Mouse (Mus musculus): ENCODE measurements around the gene 2610318N02Rik. TPM values are rescaled to one million over a fixed set of nuclear protein-coding genes. Genes with fewer than 3 reads are reported as not detected.

Gene 2610318N02Rik
- polyA plus RNA-seq, 1 experiment from 2014 or later = 174 TPM

- no peak for DNase-seq (ENCODE audit: low spot score)
- peaks cover 17% of the 10 kb centered on the region for H3K36me3 ChIP-seq (ENCODE audit: control insufficient read depth, insufficient read depth, low read length)
- 94% methylated on average over 7 of the region's 7 CpGs for WGBS
These were observed 52.0 kb downstream of the 2610318N02Rik start for GRCm38 (mm10) chr16:17073000-17073399.

GRCm38 (mm10) chr16:17070716-17071115 lies 54.3 kb downstream of the 2610318N02Rik start:
- peak overlapping the region; percentile 35; the same call in 1 of the 2 replicates for H3K9ac ChIP-seq (ENCODE audit: low read length)
- H3K27me3 ChIP-seq (ENCODE audit: control insufficient read depth, insufficient read depth, low read length) = no peaks in the 10 kb centered on the region
- peaks cover 12% of the 10 kb centered on the region; the same call in 1 of the 2 replicates for H3K36me3 ChIP-seq (ENCODE audit: control insufficient read depth, insufficient read depth, low read length)
- ATAC-seq (ENCODE audit: insufficient number of reproducible peaks, low FRiP score, low TSS enrichment, low read depth) (no peak), DNase-seq (ENCODE audit: low spot score) (no peak)
- peaks cover 4% of the 10 kb centered on the region; the same call in 1 of the 2 replicates for H3K4me1 ChIP-seq (ENCODE audit: control insufficient read depth, insufficient read depth, low read length)
- peak overlapping the region; percentile 60 for H3K4me2 ChIP-seq (ENCODE audit: low read depth, severe bottlenecking)
- H3K9me3 ChIP-seq (ENCODE audit: control insufficient read depth, low read length) = peaks cover 7% of the 10 kb centered on the region; the same call in 1 of the 2 replicates
- WGBS = 51% methylated on average over 6 of the region's 6 CpGs
- no peak overlapping the region for H3K27ac ChIP-seq (replicated peaks; ENCODE audit: low read depth, low read length)
- H3K4me3 ChIP-seq (ENCODE audit: low read depth, low read length) = peak overlapping the region; percentile 75

More at GRCm38 (mm10) chr16:17073000-17073399, 52.0 kb downstream of the 2610318N02Rik start:
- H3K4me2 ChIP-seq (ENCODE audit: low read depth, severe bottlenecking) = no peak overlapping the region
- H3K4me1 ChIP-seq (ENCODE audit: control insufficient read depth, insufficient read depth, low read length) = peaks cover 4% of the 10 kb centered on the region; the same call in 1 of the 2 replicates
- no peak overlapping the region for H3K27ac ChIP-seq (replicated peaks; ENCODE audit: low read depth, low read length)
- H3K9me3 ChIP-seq (ENCODE audit: control insufficient read depth, low read length) = peaks cover 8% of the 10 kb centered on the region; the same call in 1 of the 2 replicates
- no peak overlapping the region for H3K4me3 ChIP-seq (ENCODE audit: low read depth, low read length)
- H3K27me3 ChIP-seq (ENCODE audit: control insufficient read depth, insufficient read depth, low read length) = no peaks in the 10 kb centered on the region
- no peak overlapping the region for H3K9ac ChIP-seq (ENCODE audit: low read length)
- no peak for ATAC-seq (ENCODE audit: insufficient number of reproducible peaks, low FRiP score, low TSS enrichment, low read depth)

- Histone ChIP-seq H3K27me3 (ENCODE audit: control insufficient read depth, insufficient read depth, low read length) (no peaks in the 10 kb centered on the region), H3K36me3 (ENCODE audit: control insufficient read depth, insufficient read depth, low read length) (peaks cover 4% of the 10 kb centered on the region; the same call in 1 of the 2 replicates), H3K4me1 (ENCODE audit: control insufficient read depth, insufficient read depth, low read length) (peaks cover 4% of the 10 kb centered on the region; the same call in 1 of the 2 replicates), H3K4me2 (ENCODE audit: low read depth, severe bottlenecking) (peak within 1 kb of the TSS; percentile 60), H3K27ac (replicated peaks; ENCODE audit: low read depth, low read length) (peak within 1 kb of the TSS; percentile 60), H3K4me3 (ENCODE audit: low read depth, low read length) (peak within 1 kb of the TSS; percentile 75), H3K9me3 (ENCODE audit: control insufficient read depth, low read length) (no peaks in the 10 kb centered on the region; the same call in 1 of the 2 replicates), H3K9ac (ENCODE audit: low read length) (peak within 1 kb of the TSS; percentile 94)
- DNase-seq (ENCODE audit: low spot score) = peak; percentile 94
- peak; percentile 92 for ATAC-seq (ENCODE audit: insufficient number of reproducible peaks, low FRiP score, low TSS enrichment, low read depth)
- WGBS = under 1% methylated on average over 74 of the region's 76 CpGs
These were observed 55.2 kb downstream of the 2610318N02Rik start, which contains the start of gene Ypel1 for GRCm38 (mm10) chr16:17069511-17070443. Gene Ypel1, plus strand, starts transcription at chr16:17069696.

- H3K9me3 ChIP-seq (ENCODE audit: control insufficient read depth, low read length) = no peaks in the 10 kb centered on the region
- peaks cover 4% of the 10 kb centered on the region; the same call in 1 of the 2 replicates for H3K4me1 ChIP-seq (ENCODE audit: control insufficient read depth, insufficient read depth, low read length)
- H3K36me3 ChIP-seq (ENCODE audit: control insufficient read depth, insufficient read depth, low read length) = no peaks in the 10 kb centered on the region
- no peak overlapping the region for H3K4me2 ChIP-seq (ENCODE audit: low read depth, severe bottlenecking)
- no peaks in the 10 kb centered on the region for H3K27me3 ChIP-seq (ENCODE audit: control insufficient read depth, insufficient read depth, low read length)
- H3K4me3 ChIP-seq (ENCODE audit: low read depth, low read length) = no peak overlapping the region
- no peak for DNase-seq (ENCODE audit: low spot score)
- ATAC-seq (ENCODE audit: insufficient number of reproducible peaks, low FRiP score, low TSS enrichment, low read depth) = no peak
- H3K9ac ChIP-seq (ENCODE audit: low read length) = no peak overlapping the region
- WGBS = 91% methylated on average over 2 of the region's 2 CpGs
- H3K27ac ChIP-seq (replicated peaks; ENCODE audit: low read depth, low read length) = no peak overlapping the region
These were observed 57.4 kb downstream of the 2610318N02Rik start for GRCm38 (mm10) chr16:17067552-17067951.

MicroRNAs encoded within 50 kb of the gene (microRNA counts, 519-probe panel; counts per million panel counts)
- microRNA mmu-miR-130b (5,883 counts per million, percentile 94 among the panel's probes with 10 or more counts), microRNA mmu-miR-301b (3,033 counts per million, percentile 35 among the panel's probes with 10 or more counts)

Small RNAs within 50 kb of the gene (microRNA-seq; reads per million reads assigned to microRNA genes)
- 9,767 reads per million, percentile 95 among the genes with 10 or more reads in this experiment for gene Mir130b
- 157 reads per million, percentile 55 among the genes with 10 or more reads in this experiment for gene Mir301b

Other genes with a start within 250 kb of the 2610318N02Rik start
- gene Ppm1f, start 228.7 kb downstream of the 2610318N02Rik start, polyA plus RNA-seq (2014; fragmentation: Nextera tagmentation; extraction: Ambion mirVana) = 26.5 and 31.0 TPM in 2 replicates
- 171 and 172 TPM in 2 replicates for gene Mapk1, start 141.8 kb downstream of the 2610318N02Rik start, polyA plus RNA-seq (2014; fragmentation: Nextera tagmentation; extraction: Ambion mirVana)
- gene Ypel1, start 55.5 kb downstream of the 2610318N02Rik start, polyA plus RNA-seq (2014; fragmentation: Nextera tagmentation; extraction: Ambion mirVana) = 99.5 and 109 TPM in 2 replicates
- 146 and 150 TPM in 2 replicates for gene Ppil2, start 13.9 kb downstream of the 2610318N02Rik start, polyA plus RNA-seq (2014; fragmentation: Nextera tagmentation; extraction: Ambion mirVana)
- gene Sdf2l1, start 7.2 kb upstream of the 2610318N02Rik start, polyA plus RNA-seq (2014; fragmentation: Nextera tagmentation; extraction: Ambion mirVana) = 62.6 and 65.8 TPM in 2 replicates
- gene Ydjc, start 19.5 kb upstream of the 2610318N02Rik start, polyA plus RNA-seq (2014; fragmentation: Nextera tagmentation; extraction: Ambion mirVana) = 3.6 and 4.8 TPM in 2 replicates
- gene Ccdc116, start 22.1 kb upstream of the 2610318N02Rik start, polyA plus RNA-seq (2014; fragmentation: Nextera tagmentation; extraction: Ambion mirVana) = 0.40 and 0.58 TPM in 2 replicates
- 430 and 433 TPM in 2 replicates for gene Ube2l3, start 77.5 kb upstream of the 2610318N02Rik start, polyA plus RNA-seq (2014; fragmentation: Nextera tagmentation; extraction: Ambion mirVana)
- 0.37 and 0.44 TPM in 2 replicates for gene Rimbp3, start 83.4 kb upstream of the 2610318N02Rik start, polyA plus RNA-seq (2014; fragmentation: Nextera tagmentation; extraction: Ambion mirVana)
- gene Hic2, start 108.4 kb upstream of the 2610318N02Rik start, polyA plus RNA-seq (2014; fragmentation: Nextera tagmentation; extraction: Ambion mirVana) = 9.8 and 10.6 TPM in 2 replicates
- 4.5 and 7.6 TPM in 2 replicates for gene Tmem191c, start 150.9 kb upstream of the 2610318N02Rik start, polyA plus RNA-seq (2014; fragmentation: Nextera tagmentation; extraction: Ambion mirVana)
- 0.12 and 0.35 TPM in 2 replicates for gene Serpind1, start 206.2 kb upstream of the 2610318N02Rik start, polyA plus RNA-seq (2014; fragmentation: Nextera tagmentation; extraction: Ambion mirVana)

Measured in limb, embryonic 11.5 days (tissue).